Mouse (Mus musculus) MEL (cell line): ENCODE data around the gene Atf3.

Experiments
- CTCF ChIP-seq, 3 experiments: IDR thresholded peaks in 2 of 3; conservative IDR thresholded peaks in 1 of 3; 2 replicates each; pipeline ENCODE4 v1.5.1; 2011 to 2012; ENCODE audit warnings: low read length in 3 of 3, low read depth in 2 of 3, mild to moderate bottlenecking in 2 of 3, improper control_type of control experiment in 1 of 3, inconsistent platforms in 1 of 3, mixed read lengths in 1 of 3, moderate library complexity in 1 of 3; ENCODE audit not compliant: control insufficient read depth in 1 of 3, insufficient read depth in 1 of 3, poor library complexity in 1 of 3, severe bottlenecking in 1 of 3
- ETS1 ChIP-seq: IDR thresholded peaks from 2 replicates; pipeline ENCODE4 v1.6.1; 2012; ENCODE audit warnings: low read depth, mild to moderate bottlenecking, inconsistent platforms, low read length, improper control_type of control experiment, moderate library complexity

GRCm38 (mm10) chr1:191257351-191257771 lies 39.5 kb upstream of the Atf3 start:
- no peak for TF ChIP-seq CTCF (IDR thresholded peaks at IDR 0.05 in 2 of 3, conservative IDR thresholded peaks at IDR 0.05 in 1 of 3; ENCODE audit: control insufficient read depth in 1 of 3, insufficient read depth in 1 of 3, low read depth in 2 of 3, low read length in 3 of 3, poor library complexity in 1 of 3, severe bottlenecking in 1 of 3)
- no peak for TF ChIP-seq ETS1
